Mouse (Mus musculus) limb, embryonic 14.5 days (tissue): ENCODE measurements at regions not wholly inside any gene's neighbourhood (a gene's known extent, or its start where the extent isn't known, plus 50 kb on each side); places are given as distances from the start of the nearest gene placed in this dataset.

Experiments used
- ATAC-seq: fragments of 200-750 bp; cut with Nextera tagmentation; 2 replicates; pipeline ENCODE4 v1.8.0; 2017; ENCODE audit warnings: low read depth, moderate number of reproducible peaks, moderate TSS enrichment; ENCODE audit not compliant: low FRiP score
- DNase-seq: peaks from one replicate; pipeline ENCODE4 v3.0.0-alpha.2; 2015; ENCODE audit warnings: low spot score
- H3K27ac ChIP-seq: fragments of 300-500 bp; sonication (generic); replicated peaks from 2 replicates; pipeline ENCODE4 v1.5.1; 2014; ENCODE audit warnings: low read depth, mild to moderate bottlenecking, low read length, moderate library complexity, mixed read lengths
- H3K27me3 ChIP-seq: fragments of 300-500 bp; sonication (generic); 2 replicates; pipeline ENCODE4 v1.6.1; 2014; ENCODE audit warnings: low read length, mixed read lengths; ENCODE audit not compliant: control insufficient read depth, insufficient read depth
- H3K36me3 ChIP-seq: fragments of 300-500 bp; sonication (generic); 2 replicates; pipeline ENCODE4 v1.6.1; 2014; ENCODE audit warnings: mild to moderate bottlenecking, low read length, moderate library complexity, mixed read lengths; ENCODE audit not compliant: control insufficient read depth, insufficient read depth
- H3K4me1 ChIP-seq: fragments of 300-500 bp; sonication (generic); 2 replicates; pipeline ENCODE4 v1.6.1; 2014; ENCODE audit warnings: antibody characterized with exemption, low read length, mixed read lengths; ENCODE audit not compliant: control insufficient read depth, insufficient read depth
- H3K4me2 ChIP-seq: fragments of 300-500 bp; sonication (generic); replicated peaks from 2 replicates; pipeline ENCODE4 v1.6.1; 2014; ENCODE audit warnings: low read depth, mild to moderate bottlenecking, low read length, moderate library complexity; ENCODE audit not compliant: severe bottlenecking
- H3K4me3 ChIP-seq: fragments of 300-500 bp; sonication (generic); replicated peaks from 2 replicates; pipeline ENCODE4 v1.5.1; 2014; ENCODE audit warnings: low read length
- H3K9ac ChIP-seq: fragments of 300-500 bp; sonication (generic); 2 replicates; pipeline ENCODE4 v1.6.1; 2014; ENCODE audit warnings: mild to moderate bottlenecking, low read depth, low read length, moderate library complexity; ENCODE audit not compliant: severe bottlenecking
- H3K9me3 ChIP-seq: fragments of 300-500 bp; sonication (generic); 2 replicates; pipeline ENCODE4 v1.6.1; 2016; ENCODE audit warnings: low read length; ENCODE audit not compliant: control insufficient read depth
- POLR2A ChIP-seq: fragments of 200-500 bp; IDR thresholded peaks from 2 replicates; pipeline ENCODE4 v1.8.0; 2012; ENCODE audit warnings: inconsistent platforms, mild to moderate bottlenecking, moderate library complexity, borderline replicate concordance; ENCODE audit not compliant: insufficient read depth, insufficient read length; ENCODE audit errors: extremely low read depth
- WGBS: fragments of 180-500 bp; shearing (Covaris S2); extraction: QIAGEN DNeasy Blood & Tissue Kit; methylation state at CpG from one replicate; pipeline ENCODE4 v1.1.7; 2014; 5-methylcytosine and 5-hydroxymethylcytosine counted together

GRCm38 (mm10) chr3:149339374-149339753 is 349.0 kb upstream of the Adgrl2 start:
- TF ChIP-seq POLR2A, result no peak
- no peak overlapping the region for H3K4me3 ChIP-seq
- H3K9me3 ChIP-seq, result no peaks in the 10 kb centered on the region
- H3K27me3 ChIP-seq, result no peaks in the 10 kb centered on the region
- no peaks in the 10 kb centered on the region for H3K36me3 ChIP-seq
- 64% methylated on average over 3 of the region's 3 CpGs for WGBS
- H3K4me1 ChIP-seq, result 0 out of 2 replicates have a peak, but pooled peaks cover 1% of the 10 kb centered on the region
- H3K4me2 ChIP-seq, result no peak overlapping the region
- ATAC-seq (no peak), DNase-seq (no peak)
- no peak overlapping the region for H3K9ac ChIP-seq
- H3K27ac ChIP-seq, result no peak overlapping the region

- no peaks in the 10 kb centered on the region for H3K27me3 ChIP-seq
- H3K36me3 ChIP-seq, result no peaks in the 10 kb centered on the region
- no peaks in the 10 kb centered on the region for H3K9me3 ChIP-seq
- 54% methylated on average over 7 of the region's 7 CpGs for WGBS
- DNase-seq, result no peak
- no peak overlapping the region for H3K4me2 ChIP-seq
- no peak for ATAC-seq
- no peak overlapping the region for H3K4me3 ChIP-seq
- no peaks in the 10 kb centered on the region for H3K4me1 ChIP-seq
- H3K27ac ChIP-seq, result no peak overlapping the region
- no peak for TF ChIP-seq POLR2A
- H3K9ac ChIP-seq, result no peak overlapping the region
Measured at GRCm38 (mm10) chr3:149338684-149339373, 348.5 kb upstream of the Adgrl2 start.

DNA sequence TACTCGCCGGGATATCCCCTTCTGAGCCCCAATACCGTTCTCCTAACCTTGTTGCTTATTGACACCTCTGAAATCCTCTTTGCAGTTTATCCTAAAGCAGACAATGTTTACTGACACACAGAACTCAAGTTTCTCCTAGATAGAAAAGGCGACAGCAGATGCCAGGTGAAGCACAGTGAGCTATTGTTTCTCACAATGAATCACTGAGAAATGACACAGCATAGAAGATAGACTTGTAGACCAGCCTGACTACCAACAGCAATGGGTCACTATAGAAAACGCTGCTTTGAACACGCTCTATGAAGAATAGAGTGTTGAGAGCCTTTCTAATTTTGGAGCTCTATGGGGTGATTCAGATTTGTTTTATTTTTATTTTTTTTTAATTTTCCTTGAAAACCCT is 344.9 kb upstream of the Adgrl2 start:
- TF ChIP-seq POLR2A, result no peak
- peaks cover 2% of the 10 kb centered on the region; the same call in 1 of the 2 replicates for H3K4me1 ChIP-seq
- WGBS, result 81% methylated on average over 6 of the region's 6 CpGs
- no peaks in the 10 kb centered on the region for H3K27me3 ChIP-seq
- no peak for DNase-seq
- H3K36me3 ChIP-seq, result no peaks in the 10 kb centered on the region
- H3K4me2 ChIP-seq, result no peak overlapping the region
- H3K9me3 ChIP-seq, result no peaks in the 10 kb centered on the region
- H3K4me3 ChIP-seq, result no peak overlapping the region
- H3K27ac ChIP-seq, result no peak overlapping the region
- H3K9ac ChIP-seq, result no peak overlapping the region
- ATAC-seq, result no peak

DNA sequence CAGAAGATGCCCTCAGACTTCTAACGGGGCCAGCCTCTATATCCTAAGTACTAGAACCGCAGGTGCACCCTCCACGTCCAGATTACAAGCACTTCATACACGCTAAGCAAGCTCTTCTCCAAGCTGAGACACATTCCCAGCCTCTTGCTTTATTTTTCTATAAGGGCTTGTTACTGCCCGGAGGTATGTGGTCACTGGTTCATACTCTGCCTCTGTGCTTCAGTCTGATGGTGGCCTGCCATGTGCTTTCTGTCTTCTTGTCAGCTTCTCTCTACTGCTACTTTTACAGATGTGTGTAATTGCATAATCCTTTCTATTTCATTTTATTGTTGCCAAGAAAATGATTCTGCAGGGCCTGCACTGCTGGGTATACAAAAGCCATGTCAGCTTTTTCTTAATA is 343.3 kb upstream of the Adgrl2 start:
- 68% methylated on average over 5 of the region's 5 CpGs for WGBS
- H3K9me3 ChIP-seq, result no peaks in the 10 kb centered on the region

DNA sequence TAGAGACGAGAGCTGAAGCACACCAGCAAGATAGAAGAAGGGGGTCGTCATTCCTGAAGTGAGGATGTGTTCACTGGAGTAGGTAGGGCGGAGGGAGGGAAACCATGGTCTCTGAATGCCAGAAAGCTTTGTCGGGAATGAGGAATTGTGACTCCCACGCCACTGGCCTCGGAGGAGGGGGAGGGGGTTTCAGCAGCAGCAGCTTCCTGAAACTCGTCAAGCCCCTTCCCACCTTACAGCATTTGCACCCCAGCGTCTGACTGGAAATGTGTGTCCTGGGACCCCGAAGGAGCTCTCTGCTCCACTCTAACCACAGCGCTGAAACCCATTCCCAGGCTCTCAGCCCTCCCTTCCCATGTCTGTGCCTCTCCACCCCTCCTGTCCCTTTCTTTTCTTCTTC is 342.8 kb upstream of the Adgrl2 start:
- H3K9ac ChIP-seq, result no peak overlapping the region
- H3K27me3 ChIP-seq, result no peaks in the 10 kb centered on the region
- H3K9me3 ChIP-seq, result no peaks in the 10 kb centered on the region
- ATAC-seq, result no peak
- H3K4me2 ChIP-seq, result no peak overlapping the region
- no peak for TF ChIP-seq POLR2A
- peaks cover 2% of the 10 kb centered on the region; the same call in 1 of the 2 replicates for H3K4me1 ChIP-seq
- no peak overlapping the region for H3K27ac ChIP-seq
- H3K4me3 ChIP-seq, result no peak overlapping the region
- DNase-seq, result no peak
- WGBS, result 49% methylated on average over 9 of the region's 10 CpGs
- H3K36me3 ChIP-seq, result no peaks in the 10 kb centered on the region

More for the DNA sequence above, 343.3 kb upstream of the Adgrl2 start:
- H3K9ac ChIP-seq, result no peak overlapping the region
- no peaks in the 10 kb centered on the region for H3K27me3 ChIP-seq
- DNase-seq, result no peak
- peaks cover 2% of the 10 kb centered on the region; the same call in 1 of the 2 replicates for H3K4me1 ChIP-seq
- ATAC-seq, result no peak
- no peaks in the 10 kb centered on the region for H3K36me3 ChIP-seq
- H3K4me3 ChIP-seq, result no peak overlapping the region
- TF ChIP-seq POLR2A, result no peak
- H3K4me2 ChIP-seq, result no peak overlapping the region
- H3K27ac ChIP-seq, result no peak overlapping the region

GRCm38 (mm10) chr3:149332105-149332504 is 341.8 kb upstream of the Adgrl2 start:
- Histone ChIP-seq H3K4me1 (peaks cover 2% of the 10 kb centered on the region; the same call in 1 of the 2 replicates), H3K27me3 (no peaks in the 10 kb centered on the region), H3K36me3 (no peaks in the 10 kb centered on the region), H3K4me2 (no peak overlapping the region), H3K4me3 (no peak overlapping the region), H3K27ac (no peak overlapping the region), H3K9me3 (no peaks in the 10 kb centered on the region), H3K9ac (no peak overlapping the region)
- no peak for ATAC-seq
- DNase-seq, result no peak
- WGBS, result 29% methylated on average over 4 of the region's 4 CpGs
- no peak for TF ChIP-seq POLR2A
